Mouse (Mus musculus) lung, postnatal 0 days (tissue): ENCODE results near the gene Arhgef40. TPM values are rescaled to one million over a fixed set of nuclear protein-coding genes. Genes with fewer than 3 reads are reported as not detected.

Source experiments
- ATAC-seq: fragments of 200-750 bp; cut with Nextera tagmentation; 2 replicates; pipeline ENCODE4 v1.8.0; 2017; ENCODE audit warnings: moderate library complexity
- DNase-seq: peaks from one replicate; pipeline ENCODE4 v3.0.0-alpha.2; 2016; ENCODE audit warnings: low spot score
- H3K27ac ChIP-seq: fragments of 300-500 bp; sonication (generic); 2 replicates; pipeline ENCODE4 v1.5.1; 2014; ENCODE audit warnings: antibody characterized with exemption, mild to moderate bottlenecking, low read length, mixed read lengths
- H3K27me3 ChIP-seq: fragments of 300-500 bp; sonication (generic); replicated peaks from 2 replicates; pipeline ENCODE4 v1.6.1; 2014; ENCODE audit warnings: low read length, mixed read lengths; ENCODE audit not compliant: insufficient read depth
- H3K36me3 ChIP-seq: fragments of 300-500 bp; sonication (generic); 2 replicates; pipeline ENCODE4 v1.6.1; 2014; ENCODE audit warnings: low read length, mixed read lengths; ENCODE audit not compliant: insufficient read depth
- H3K4me1 ChIP-seq: fragments of 300-500 bp; sonication (generic); 2 replicates; pipeline ENCODE4 v1.6.1; 2014; ENCODE audit warnings: antibody characterized with exemption, low read depth, low read length, mixed read lengths; ENCODE audit not compliant: insufficient read depth
- H3K4me2 ChIP-seq: fragments of 300-500 bp; sonication (generic); replicated peaks from 2 replicates; pipeline ENCODE4 v1.6.1; 2014; ENCODE audit warnings: low read depth, mild to moderate bottlenecking, low read length, moderate library complexity, mixed read lengths
- H3K4me3 ChIP-seq: fragments of 300-500 bp; sonication (generic); 2 replicates; pipeline ENCODE4 v1.5.1; 2014; ENCODE audit warnings: low read depth, low read length
- H3K9ac ChIP-seq: fragments of 300-500 bp; sonication (generic); replicated peaks from 2 replicates; pipeline ENCODE4 v1.6.1; 2014; ENCODE audit warnings: low read depth, mild to moderate bottlenecking
- H3K9me3 ChIP-seq: fragments of 300-500 bp; sonication (generic); 2 replicates; pipeline ENCODE4 v1.6.1; 2016; ENCODE audit warnings: low read length, mixed read lengths
- CTCF ChIP-seq: IDR thresholded peaks from 2 replicates; pipeline ENCODE4 v1.5.1; 2016; ENCODE audit warnings: antibody characterized with exemption, mild to moderate bottlenecking
- EP300 ChIP-seq: IDR thresholded peaks from 2 replicates; pipeline ENCODE4 v1.6.1; 2016; ENCODE audit warnings: antibody characterized with exemption, mild to moderate bottlenecking, control low read depth
- WGBS: fragments of 180-500 bp; shearing (Covaris S2); extraction: QIAGEN DNeasy Blood & Tissue Kit; methylation state at CpG from one replicate; pipeline ENCODE4 v1.1.7; 2014; 5-methylcytosine and 5-hydroxymethylcytosine counted together
- polyA plus RNA-seq: library from polyadenylated mRNA; unstranded; fragments of >200 nt; fragmentation: Nextera tagmentation; extraction: Ambion mirVana; gene quantifications from 2 replicates; pipeline ENCODE4 v1.2.1, GENCODE M21; 2015

Gene Arhgef40
- polyA plus RNA-seq, 1 experiment from 2014 or later: 46.3 TPM

DNA sequence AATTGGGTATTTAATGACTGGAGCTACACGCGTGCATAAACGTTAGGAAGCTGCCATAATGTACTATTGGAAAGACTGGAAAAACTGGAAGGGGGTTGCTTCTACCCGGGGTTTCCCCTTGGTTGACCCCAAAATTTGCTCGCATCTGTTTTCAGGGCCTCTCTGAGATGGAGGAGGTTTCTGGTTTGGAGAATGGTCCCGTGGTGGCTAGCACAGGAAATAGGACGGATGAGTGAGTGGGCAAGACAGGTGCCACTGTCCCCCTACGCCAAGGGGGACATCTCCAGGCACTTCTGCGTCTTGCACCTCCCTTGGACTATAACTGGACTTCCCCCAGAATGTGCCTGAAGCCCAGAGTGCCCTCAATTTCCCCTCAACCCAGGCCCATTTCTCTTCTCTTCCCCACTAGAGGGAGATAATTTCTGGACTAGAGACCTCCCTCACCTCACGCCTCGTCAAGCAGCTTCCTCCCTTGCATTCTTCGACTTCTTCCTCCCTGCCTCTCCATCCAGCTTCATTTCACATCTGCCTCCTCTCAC lies 34.6 kb downstream of the Arhgef40 start:
- Histone ChIP-seq H3K27ac (peak overlapping the region; percentile 99), H3K4me3 (peak overlapping the region; percentile 71), H3K9ac (peak overlapping the region; percentile 89; the same call in 1 of the 2 replicates), H3K9me3 (no peaks in the 10 kb centered on the region), H3K4me1 (no peaks in the 10 kb centered on the region; the same call in 1 of the 2 replicates), H3K36me3 (no peaks in the 10 kb centered on the region), H3K4me2 (peak overlapping the region; percentile 82), H3K27me3 (no peaks in the 10 kb centered on the region)
- 20% methylated on average over 12 of the region's 12 CpGs for WGBS
- peak; percentile 47; the same call in 1 of the 2 replicates for TF ChIP-seq CTCF
- peak; percentile 37; the same call in 1 of the 2 replicates for TF ChIP-seq EP300
- ATAC-seq (no peak), DNase-seq (no peak)

DNA sequence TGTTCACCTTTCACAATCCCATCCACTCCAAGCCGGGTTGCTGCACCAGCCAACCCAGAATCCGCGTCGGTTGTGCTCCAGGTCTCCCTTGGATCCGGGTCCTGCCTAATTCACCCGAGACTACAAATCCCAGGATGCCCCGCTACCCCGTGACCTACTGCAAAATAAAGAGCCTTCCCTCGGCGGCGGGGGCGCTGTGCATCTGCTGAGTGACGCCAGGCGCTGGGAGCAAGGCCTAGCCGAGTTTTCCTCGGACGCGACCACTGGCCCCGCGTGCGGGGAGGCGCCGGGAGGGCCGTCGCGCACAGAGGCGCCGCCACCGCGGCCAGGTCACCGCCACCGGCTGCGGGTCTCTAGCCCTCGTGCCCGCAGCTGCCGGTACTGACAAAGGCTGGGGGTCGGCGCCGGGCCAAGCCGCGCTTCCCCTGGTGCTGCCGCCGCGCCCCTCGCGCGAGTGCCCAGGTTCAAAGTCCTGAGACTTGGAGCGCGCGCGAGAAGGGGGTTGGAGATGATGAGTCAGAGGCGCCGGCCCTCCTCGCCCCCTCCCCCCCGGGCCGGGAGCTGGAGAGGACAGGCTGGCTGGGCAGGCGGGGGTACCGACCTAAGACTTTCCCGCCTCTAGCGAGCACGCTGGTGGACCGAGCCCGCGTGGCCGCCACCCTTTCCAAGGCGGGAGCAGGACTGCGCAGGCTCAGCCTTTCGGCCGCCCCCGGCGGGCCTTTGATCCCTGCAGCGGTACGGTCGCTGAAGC lies 35.2 kb downstream of the Arhgef40 start:
- WGBS: 1% methylated on average over 65 of the region's 74 CpGs
- Histone ChIP-seq H3K27ac (peak overlapping the region; percentile 99), H3K36me3 (no peaks in the 10 kb centered on the region), H3K4me3 (peak overlapping the region; percentile 71), H3K4me2 (peak overlapping the region; percentile 82), H3K27me3 (no peaks in the 10 kb centered on the region), H3K9ac (peak overlapping the region; percentile 89), H3K9me3 (no peaks in the 10 kb centered on the region), H3K4me1 (no peaks in the 10 kb centered on the region; the same call in 1 of the 2 replicates)
- ATAC-seq: peak; percentile 89
- peak; percentile 99 for DNase-seq
- no peak for TF ChIP-seq EP300
- TF ChIP-seq CTCF: peak; percentile 74

DNA sequence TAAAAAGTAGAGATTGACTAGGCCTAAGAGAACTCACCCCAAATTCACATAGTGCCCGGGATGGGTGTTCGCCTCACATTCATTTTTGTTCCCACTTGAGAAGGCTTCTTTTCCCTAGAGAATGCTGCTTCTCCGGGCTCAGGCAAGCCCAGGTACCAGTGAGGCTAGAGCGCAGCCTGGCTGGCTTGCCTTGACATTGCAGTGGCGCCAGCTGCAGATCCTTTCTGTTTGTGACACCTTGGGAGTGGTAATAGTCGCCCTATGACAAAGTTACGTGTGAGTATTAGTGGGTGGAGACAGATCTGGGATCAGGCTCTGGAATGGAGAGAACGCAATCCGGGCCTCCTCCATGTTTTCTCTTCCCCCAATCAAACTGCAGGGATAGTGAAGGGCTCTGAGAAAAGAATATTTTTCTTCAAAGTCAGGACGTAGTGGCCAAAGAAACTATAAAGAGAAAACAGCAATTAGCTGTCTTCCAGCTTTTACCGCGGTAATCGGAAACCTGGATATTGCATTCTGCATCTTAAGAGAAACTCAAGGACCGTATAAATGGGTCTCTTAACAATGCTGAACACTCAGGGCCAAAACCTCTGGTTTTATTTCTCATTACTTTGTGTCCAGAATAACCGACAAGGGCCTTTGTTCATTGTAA lies 36.1 kb downstream of the Arhgef40 start, which contains the start of gene Zfp219:
Zfp219 (minus strand) TSS at position 248 of the 652 bp plus-strand sequence.
- no peaks in the 10 kb centered on the region for H3K27me3 ChIP-seq
- ATAC-seq: peak; percentile 71
- 4% methylated on average over 15 of the region's 15 CpGs for WGBS
- DNase-seq: peak; percentile 97
- TF ChIP-seq CTCF (peak; percentile 90), EP300 (0 out of 2 replicates have a peak, but pooled peaks have one; percentile 36)
- H3K4me2 ChIP-seq: peak within 1 kb of the TSS; percentile 82
- H3K9ac ChIP-seq: peak within 1 kb of the TSS; percentile 89
- no peaks in the 10 kb centered on the region for H3K9me3 ChIP-seq
- peak within 1 kb of the TSS; percentile 71 for H3K4me3 ChIP-seq
- no peaks in the 10 kb centered on the region for H3K36me3 ChIP-seq
- H3K4me1 ChIP-seq: no peaks in the 10 kb centered on the region; the same call in 1 of the 2 replicates
- peak within 1 kb of the TSS; percentile 99 for H3K27ac ChIP-seq

DNA sequence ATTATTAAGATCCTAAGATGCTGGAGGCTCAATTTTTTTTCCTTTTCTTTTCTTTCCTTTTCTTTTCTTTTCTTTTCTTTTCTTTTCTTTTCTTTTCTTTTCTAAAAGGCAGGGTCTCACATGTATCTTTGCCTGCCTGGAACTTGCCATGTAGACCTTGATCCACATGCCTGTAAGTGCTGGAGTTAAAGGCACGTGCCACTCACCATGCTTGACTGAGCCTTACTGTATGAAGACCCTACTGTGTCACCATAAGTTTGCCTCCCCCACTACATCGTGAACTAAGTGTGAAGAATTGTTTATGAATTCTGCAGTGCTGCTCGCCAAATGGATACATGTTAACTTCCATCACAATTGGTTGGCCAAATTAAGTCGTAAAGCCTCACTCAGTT lies 36.6 kb downstream of the Arhgef40 start:
- TF ChIP-seq CTCF (no peak), EP300 (no peak)
- no peak for ATAC-seq
- Histone ChIP-seq H3K9me3 (no peaks in the 10 kb centered on the region), H3K27ac (peak overlapping the region; percentile 99), H3K4me3 (no peak overlapping the region), H3K4me1 (no peaks in the 10 kb centered on the region; the same call in 1 of the 2 replicates), H3K36me3 (no peaks in the 10 kb centered on the region), H3K9ac (no peak overlapping the region), H3K27me3 (no peaks in the 10 kb centered on the region), H3K4me2 (peak overlapping the region; percentile 82; the same call in 1 of the 2 replicates)
- no peak for DNase-seq
- WGBS: 53% methylated on average over 4 of the region's 4 CpGs

DNA sequence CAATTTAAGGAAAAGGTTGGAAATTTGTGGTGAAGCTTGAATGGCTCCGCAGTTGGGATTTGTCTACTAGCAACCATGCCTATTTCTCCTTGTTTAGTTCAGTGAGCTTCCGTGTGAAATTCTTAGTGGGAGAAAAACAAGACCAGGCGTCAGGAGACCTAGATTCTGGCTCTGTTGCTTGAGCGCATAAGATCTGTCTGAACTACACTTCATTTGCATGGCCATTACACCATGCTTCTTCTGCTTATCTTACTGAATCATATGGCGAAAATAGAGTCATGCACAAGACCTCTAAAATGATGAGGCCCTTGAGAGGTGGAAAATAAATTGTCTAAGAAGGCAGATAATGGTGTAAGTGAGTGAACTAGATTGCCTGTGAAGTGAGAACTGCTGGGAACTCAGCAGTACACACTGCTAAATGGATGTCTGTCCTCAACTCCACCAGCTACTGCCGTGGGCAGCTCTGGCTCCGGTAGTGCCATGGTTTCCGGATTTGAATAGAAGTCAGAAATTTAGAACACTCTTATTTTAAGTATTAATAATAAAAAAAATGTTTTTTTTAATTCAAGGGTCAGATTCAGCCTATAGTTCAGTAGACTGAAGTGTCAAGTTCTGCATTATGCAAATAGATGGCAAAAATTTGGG lies 37.2 kb downstream of the Arhgef40 start:
- no peaks in the 10 kb centered on the region for H3K27me3 ChIP-seq
- no peaks in the 10 kb centered on the region; the same call in 1 of the 2 replicates for H3K4me1 ChIP-seq
- DNase-seq (no peak), ATAC-seq (no peak)
- no peak overlapping the region for H3K9ac ChIP-seq
- H3K27ac ChIP-seq: no peak overlapping the region; the same call in 1 of the 2 replicates
- no peaks in the 10 kb centered on the region for H3K36me3 ChIP-seq
- H3K4me3 ChIP-seq: no peak overlapping the region
- 89% methylated on average over 8 of the region's 8 CpGs for WGBS
- no peak overlapping the region for H3K4me2 ChIP-seq
- no peak for TF ChIP-seq CTCF
- TF ChIP-seq EP300: no peak
- H3K9me3 ChIP-seq: no peaks in the 10 kb centered on the region
